Mouse (Mus musculus) kidney, embryonic 14.5 days (tissue): ENCODE measurements around the gene 1700113H08Rik. TPM values are rescaled to one million over a fixed set of nuclear protein-coding genes. Genes with fewer than 3 reads are reported as not detected.
A peak's percentile ranks its signal among the peaks of the same experiment; 100 is the strongest.

Experiments used
- ATAC-seq: fragments of 200-750 bp; cut with Nextera tagmentation; 2 replicates; pipeline ENCODE4 v1.8.0; 2017; ENCODE audit warnings: moderate number of reproducible peaks, mild to moderate bottlenecking, moderate TSS enrichment, moderate library complexity; ENCODE audit not compliant: low FRiP score, low TSS enrichment
- H3K27ac ChIP-seq: fragments of 300-500 bp; sonication (generic); 2 replicates; pipeline ENCODE4 v1.5.1; 2014; ENCODE audit warnings: low read depth, mild to moderate bottlenecking, low read length, moderate library complexity, mixed read lengths
- H3K27me3 ChIP-seq: fragments of 300-500 bp; sonication (generic); 2 replicates; pipeline ENCODE4 v1.6.1; 2014; ENCODE audit warnings: mild to moderate bottlenecking, low read length; ENCODE audit not compliant: control insufficient read depth, insufficient read depth
- H3K36me3 ChIP-seq: fragments of 300-500 bp; sonication (generic); 2 replicates; pipeline ENCODE4 v1.6.1; 2014; ENCODE audit warnings: low read length, mixed read lengths; ENCODE audit not compliant: control insufficient read depth, insufficient read depth
- H3K4me1 ChIP-seq: fragments of 300-500 bp; sonication (generic); 2 replicates; pipeline ENCODE4 v1.6.1; 2014; ENCODE audit warnings: low read length, mixed read lengths; ENCODE audit not compliant: control insufficient read depth, insufficient read depth
- H3K4me2 ChIP-seq: fragments of 300-500 bp; sonication (generic); replicated peaks from 2 replicates; pipeline ENCODE4 v1.6.1; 2014; ENCODE audit warnings: low read depth, mild to moderate bottlenecking, low read length
- H3K4me3 ChIP-seq: fragments of 300-500 bp; sonication (generic); 2 replicates; pipeline ENCODE4 v1.5.1; 2014; ENCODE audit warnings: mild to moderate bottlenecking, low read length
- H3K9ac ChIP-seq: fragments of 300-500 bp; sonication (generic); 2 replicates; pipeline ENCODE4 v1.6.1; 2014; ENCODE audit warnings: low read depth, mild to moderate bottlenecking, low read length, moderate library complexity
- H3K9me3 ChIP-seq: fragments of 300-500 bp; sonication (generic); 2 replicates; pipeline ENCODE4 v1.6.1; 2016; ENCODE audit warnings: low read length; ENCODE audit not compliant: control insufficient read depth
- WGBS: fragments of 180-500 bp; shearing (Covaris S2); extraction: QIAGEN DNeasy Blood & Tissue Kit; methylation state at CpG from one replicate; pipeline ENCODE4 v1.1.7; 2014; 5-methylcytosine and 5-hydroxymethylcytosine counted together
- polyA plus RNA-seq: library from polyadenylated mRNA; unstranded; fragments of >200 nt; fragmentation: Nextera tagmentation; extraction: Ambion mirVana; gene quantifications from 2 replicates; pipeline ENCODE4 v1.2.1, GENCODE M21; 2014

The 1700113H08Rik gene
- polyA plus RNA-seq, 1 experiment from 2014 or later, result not detected

DNA sequence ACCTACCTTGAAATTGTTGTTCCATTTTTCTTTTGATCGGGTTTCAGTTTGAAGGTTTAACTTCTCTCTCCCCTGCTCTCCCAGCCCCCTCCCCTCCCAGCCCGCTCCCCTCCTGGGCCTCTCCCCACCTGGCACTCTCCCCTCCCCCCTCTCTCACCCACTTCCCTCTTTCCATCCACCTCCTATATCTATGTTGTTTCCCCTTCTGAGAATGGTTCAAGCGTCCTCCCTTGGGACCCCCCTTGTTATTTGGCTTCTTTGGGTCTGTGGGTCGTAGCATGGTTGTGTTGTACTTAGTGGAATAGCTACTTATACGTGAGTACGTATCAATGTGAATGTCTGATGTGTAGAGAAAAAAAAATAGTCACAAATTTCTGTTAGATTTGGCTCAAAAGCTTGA, 40.9 kb downstream of the 1700113H08Rik start:
- Histone ChIP-seq H3K9ac (no peak overlapping the region), H3K27me3 (no peaks in the 10 kb centered on the region), H3K27ac (no peak overlapping the region), H3K36me3 (no peaks in the 10 kb centered on the region), H3K4me1 (0 out of 2 replicates have a peak, but pooled peaks cover 3% of the 10 kb centered on the region), H3K9me3 (no peaks in the 10 kb centered on the region), H3K4me3 (no peak overlapping the region), H3K4me2 (no peak overlapping the region)
- 71% methylated on average over 6 of the region's 6 CpGs for WGBS
- no peak for ATAC-seq

DNA sequence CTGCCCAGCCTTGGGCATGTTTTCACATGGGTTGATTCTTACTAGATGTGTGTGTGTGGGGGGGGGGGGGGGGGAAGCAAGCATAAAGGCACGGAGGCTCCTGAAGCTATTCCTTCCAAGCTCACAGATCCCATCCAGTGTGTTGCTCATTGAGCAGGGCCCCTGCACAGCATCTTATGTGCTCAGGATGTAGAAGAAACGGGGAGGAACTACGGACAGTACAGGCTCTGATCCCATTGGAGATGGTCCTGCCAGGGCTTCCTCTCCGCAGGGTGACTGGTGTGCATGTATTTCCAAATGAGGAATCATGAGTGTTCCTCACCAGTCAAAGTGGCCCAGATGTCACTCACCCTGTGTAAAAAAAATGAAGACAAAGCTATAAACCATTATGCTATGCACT, 42.8 kb downstream of the 1700113H08Rik start:
- Histone ChIP-seq H3K36me3 (no peaks in the 10 kb centered on the region), H3K27ac (no peak overlapping the region), H3K4me1 (0 out of 2 replicates have a peak, but pooled peaks cover 3% of the 10 kb centered on the region), H3K27me3 (no peaks in the 10 kb centered on the region), H3K9ac (no peak overlapping the region), H3K9me3 (no peaks in the 10 kb centered on the region), H3K4me2 (no peak overlapping the region), H3K4me3 (no peak overlapping the region)
- 80% methylated on average over 4 of the region's 4 CpGs for WGBS
- ATAC-seq, result no peak

DNA sequence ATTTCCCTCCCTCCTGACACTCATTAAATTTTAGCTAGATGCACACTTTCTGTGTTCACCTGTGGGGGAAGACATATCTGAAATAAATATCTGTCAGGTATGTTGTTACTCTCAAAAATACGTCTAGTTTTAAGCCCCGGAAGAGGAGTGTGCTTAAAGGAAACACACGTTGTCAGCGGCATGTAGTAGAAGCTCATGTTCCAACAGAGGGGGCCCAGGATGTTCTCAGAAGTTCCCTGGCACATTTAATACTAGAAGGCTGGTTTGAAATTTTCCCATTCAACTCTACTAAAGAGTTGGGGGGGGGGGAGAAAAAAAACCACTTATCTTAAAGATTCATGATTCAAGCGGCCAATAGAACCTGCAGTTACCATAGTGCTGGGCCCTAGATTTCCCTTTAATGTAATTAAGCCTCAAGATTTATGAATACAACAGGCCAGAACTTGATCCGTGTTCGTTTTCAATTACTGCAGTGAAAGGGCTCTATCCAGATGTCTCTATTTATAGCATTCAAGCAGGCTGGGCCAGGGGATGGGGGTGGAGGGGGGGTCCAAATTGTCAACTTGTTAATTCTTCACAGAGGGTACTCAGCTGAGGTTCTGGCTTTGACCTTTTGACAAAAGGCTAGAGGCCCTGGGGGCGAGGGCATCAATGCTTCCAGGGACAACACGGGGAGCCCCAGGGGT, 43.6 kb downstream of the 1700113H08Rik start:
- ATAC-seq, result peak; percentile 76
- WGBS, result 21% methylated on average over 9 of the region's 9 CpGs
- H3K4me3 ChIP-seq, result no peak overlapping the region

GRCm38 (mm10) chr10:87101951-87102320, 44.1 kb downstream of the 1700113H08Rik start:
- no peak; the same call in 1 of the 2 replicates for ATAC-seq
- H3K4me2 ChIP-seq, result no peak overlapping the region
- WGBS, result 38% methylated on average over 3 of the region's 3 CpGs
- no peak overlapping the region for H3K9ac ChIP-seq
- H3K27me3 ChIP-seq, result no peaks in the 10 kb centered on the region
- no peaks in the 10 kb centered on the region for H3K36me3 ChIP-seq
- H3K27ac ChIP-seq, result no peak overlapping the region
- H3K4me1 ChIP-seq, result 0 out of 2 replicates have a peak, but pooled peaks cover 3% of the 10 kb centered on the region
- H3K4me3 ChIP-seq, result no peak overlapping the region
- no peaks in the 10 kb centered on the region for H3K9me3 ChIP-seq

More for the DNA sequence above, 43.6 kb downstream of the 1700113H08Rik start:
- no peaks in the 10 kb centered on the region for H3K36me3 ChIP-seq
- no peak overlapping the region for H3K4me2 ChIP-seq
- H3K9me3 ChIP-seq, result no peaks in the 10 kb centered on the region
- no peaks in the 10 kb centered on the region for H3K27me3 ChIP-seq
- 0 out of 2 replicates have a peak, but pooled peaks cover 3% of the 10 kb centered on the region for H3K4me1 ChIP-seq
- no peak overlapping the region for H3K9ac ChIP-seq
- no peak overlapping the region for H3K27ac ChIP-seq

GRCm38 (mm10) chr10:87102455-87102854, 44.6 kb downstream of the 1700113H08Rik start:
- no peaks in the 10 kb centered on the region for H3K27me3 ChIP-seq
- H3K27ac ChIP-seq, result no peak overlapping the region
- H3K9me3 ChIP-seq, result no peaks in the 10 kb centered on the region
- H3K9ac ChIP-seq, result no peak overlapping the region
- no peak overlapping the region for H3K4me3 ChIP-seq
- 83% methylated on average over 13 of the region's 13 CpGs for WGBS
- no peaks in the 10 kb centered on the region for H3K36me3 ChIP-seq
- no peak for ATAC-seq
- H3K4me2 ChIP-seq, result no peak overlapping the region
- H3K4me1 ChIP-seq, result 0 out of 2 replicates have a peak, but pooled peaks cover 3% of the 10 kb centered on the region

GRCm38 (mm10) chr10:87103286-87103685, 45.4 kb downstream of the 1700113H08Rik start:
- Histone ChIP-seq H3K9me3 (no peaks in the 10 kb centered on the region), H3K4me2 (no peak overlapping the region), H3K27ac (no peak overlapping the region), H3K36me3 (no peaks in the 10 kb centered on the region), H3K27me3 (no peaks in the 10 kb centered on the region), H3K4me3 (no peak overlapping the region), H3K4me1 (0 out of 2 replicates have a peak, but pooled peaks cover 3% of the 10 kb centered on the region), H3K9ac (no peak overlapping the region)
- ATAC-seq, result peak; percentile 61; the same call in 1 of the 2 replicates
- WGBS, result 20% methylated on average over 8 of the region's 8 CpGs

DNA sequence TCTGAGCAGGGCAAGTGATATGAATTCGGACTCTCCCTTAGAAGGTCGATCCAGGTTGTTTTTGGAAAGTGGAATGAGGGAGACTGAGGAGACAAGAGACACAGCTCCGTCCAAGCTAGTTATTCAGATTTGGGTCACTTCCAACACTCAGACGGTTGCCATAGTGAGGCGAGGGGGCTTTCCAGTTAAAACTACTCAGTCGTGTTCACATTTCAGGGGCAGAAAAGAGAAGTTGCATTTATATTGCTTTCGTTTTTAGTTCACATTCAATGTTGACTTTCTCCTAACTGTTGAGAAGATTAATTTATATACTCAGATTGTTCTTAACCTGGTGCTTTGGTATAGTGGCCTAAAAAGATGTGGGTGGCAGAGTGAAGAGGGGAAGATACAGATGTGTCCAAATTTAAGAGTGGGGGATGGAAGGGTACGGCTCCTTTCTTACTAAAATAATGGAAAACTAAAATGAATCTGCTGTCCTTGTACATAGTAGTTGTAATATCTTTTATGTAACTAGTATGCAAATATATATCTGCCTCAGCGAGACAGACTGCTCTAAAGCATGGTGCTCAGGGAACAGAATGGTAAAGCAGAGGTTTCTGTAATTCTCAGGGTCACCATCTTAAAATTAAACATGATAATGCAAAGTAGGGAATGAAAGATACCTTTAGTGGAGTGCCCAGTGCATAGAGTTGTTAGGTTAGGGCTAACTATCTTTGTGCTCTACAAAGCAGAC, 49.9 kb downstream of the 1700113H08Rik start:
- H3K36me3 ChIP-seq, result no peaks in the 10 kb centered on the region
- H3K9me3 ChIP-seq, result no peaks in the 10 kb centered on the region
- H3K27me3 ChIP-seq, result no peaks in the 10 kb centered on the region
- H3K4me1 ChIP-seq, result no peaks in the 10 kb centered on the region
- no peak overlapping the region for H3K4me2 ChIP-seq
- H3K27ac ChIP-seq, result no peak overlapping the region
- H3K4me3 ChIP-seq, result no peak overlapping the region
- no peak overlapping the region for H3K9ac ChIP-seq
- ATAC-seq, result no peak
- 76% methylated on average over 9 of the region's 9 CpGs for WGBS

DNA sequence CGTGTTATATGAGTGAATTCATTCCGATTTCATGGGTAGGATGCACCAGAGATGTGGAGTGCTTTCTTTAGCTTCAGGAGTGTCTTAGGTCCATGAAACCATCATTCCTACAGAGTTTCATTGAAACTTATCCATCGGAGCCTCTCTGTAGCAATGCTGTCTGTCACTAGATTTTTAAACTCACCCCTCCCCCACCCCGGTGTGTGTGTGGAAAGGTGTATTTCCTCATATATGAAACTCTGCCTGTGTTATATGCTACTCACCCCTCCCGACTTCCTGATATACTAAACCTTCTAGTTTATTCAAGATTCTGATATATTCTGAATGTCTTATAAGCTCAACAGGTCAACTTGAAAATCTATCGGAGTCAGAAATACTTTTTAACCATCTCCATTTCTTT, 50.5 kb downstream of the 1700113H08Rik start:
- H3K9me3 ChIP-seq, result no peaks in the 10 kb centered on the region
- no peak overlapping the region for H3K9ac ChIP-seq
- H3K27ac ChIP-seq, result no peak overlapping the region
- 91% methylated on average over 6 of the region's 6 CpGs for WGBS
- no peaks in the 10 kb centered on the region for H3K36me3 ChIP-seq
- no peak overlapping the region for H3K4me3 ChIP-seq
- H3K4me1 ChIP-seq, result no peaks in the 10 kb centered on the region
- H3K27me3 ChIP-seq, result no peaks in the 10 kb centered on the region
- no peak for ATAC-seq
- no peak overlapping the region for H3K4me2 ChIP-seq
